Mouse (Mus musculus): ENCODE data around the gene Rbp7. TPM values are rescaled to one million over a fixed set of nuclear protein-coding genes. Genes with fewer than 3 reads are reported as not detected.

Gene Rbp7
- polyA plus RNA-seq, 1 experiment from 2014 or later = not detected

GRCm38 (mm10) chr4:149416417-149416816, 38.4 kb downstream of the Rbp7 start:
- TF ChIP-seq CTCF (IDR thresholded peaks at IDR 0.05; ENCODE audit: low read depth) (no peak), EP300 (IDR thresholded peaks at IDR 0.05; ENCODE audit: low read depth) (no peak)
- no peaks in the 10 kb centered on the region for H3K27me3 ChIP-seq (ENCODE audit: insufficient read depth, low read length)
- H3K36me3 ChIP-seq (replicated peaks; ENCODE audit: insufficient read depth, low read length) = 0 out of 2 replicates have a peak, but pooled peaks cover 7% of the 10 kb centered on the region
- H3K4me1 ChIP-seq (ENCODE audit: insufficient read depth) = peaks cover 19% of the 10 kb centered on the region
- WGBS (ENCODE audit: insufficient replicate concordance) = 61% methylated on average over 10 of the region's 10 CpGs
- no peak overlapping the region for H3K27ac ChIP-seq (ENCODE audit: low read depth)
- no peak overlapping the region for H3K4me2 ChIP-seq (ENCODE audit: low read depth, low read length)
- H3K9me3 ChIP-seq (ENCODE audit: low read length) = no peaks in the 10 kb centered on the region
- no peak overlapping the region for H3K9ac ChIP-seq (replicated peaks)
- DNase-seq (no peak), ATAC-seq (no peak)
- H3K4me3 ChIP-seq (ENCODE audit: low read depth, low read length) = no peak overlapping the region

DNA sequence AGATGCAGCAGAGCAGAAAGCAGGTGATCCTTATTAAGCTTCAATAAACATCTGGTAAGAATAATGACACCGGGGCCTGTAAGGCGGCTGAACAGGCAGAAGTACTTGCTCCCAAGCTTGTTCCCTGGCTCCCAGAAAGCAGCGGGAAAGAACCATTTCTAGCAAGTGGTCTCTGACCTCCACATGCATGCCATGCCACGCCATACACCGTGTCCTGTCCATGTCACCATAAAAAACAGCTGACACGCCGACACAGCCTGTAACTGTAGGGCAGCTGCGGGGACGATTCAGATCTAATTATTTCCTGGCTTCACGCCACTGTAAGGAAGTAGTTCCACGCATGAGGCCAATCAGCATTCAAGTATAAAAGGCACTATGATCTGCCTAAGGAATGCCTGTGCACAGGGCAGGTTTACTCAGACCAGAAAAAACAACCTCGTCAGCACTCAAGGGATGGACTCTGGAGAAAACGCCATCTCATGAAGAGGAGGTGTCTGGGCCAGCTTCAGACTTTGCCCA, 39.1 kb downstream of the Rbp7 start:
- H3K4me1 ChIP-seq (ENCODE audit: insufficient read depth) = peaks cover 19% of the 10 kb centered on the region
- H3K27ac ChIP-seq (ENCODE audit: low read depth) = 0 out of 2 replicates have a peak overlapping the region, but pooled peaks have one; percentile 45
- DNase-seq (no peak), ATAC-seq (peak; percentile 40)
- TF ChIP-seq EP300 (IDR thresholded peaks at IDR 0.05; ENCODE audit: low read depth) = no peak
- TF ChIP-seq CTCF (IDR thresholded peaks at IDR 0.05; ENCODE audit: low read depth) = no peak
- 53% methylated on average over 13 of the region's 13 CpGs for WGBS (ENCODE audit: insufficient replicate concordance)
- no peaks in the 10 kb centered on the region for H3K9me3 ChIP-seq (ENCODE audit: low read length)
- H3K4me2 ChIP-seq (ENCODE audit: low read depth, low read length) = no peak overlapping the region
- H3K36me3 ChIP-seq (replicated peaks; ENCODE audit: insufficient read depth, low read length) = 0 out of 2 replicates have a peak, but pooled peaks cover 9% of the 10 kb centered on the region
- no peak overlapping the region for H3K9ac ChIP-seq (replicated peaks)
- H3K4me3 ChIP-seq (ENCODE audit: low read depth, low read length) = no peak overlapping the region
- no peaks in the 10 kb centered on the region for H3K27me3 ChIP-seq (ENCODE audit: insufficient read depth, low read length)

DNA sequence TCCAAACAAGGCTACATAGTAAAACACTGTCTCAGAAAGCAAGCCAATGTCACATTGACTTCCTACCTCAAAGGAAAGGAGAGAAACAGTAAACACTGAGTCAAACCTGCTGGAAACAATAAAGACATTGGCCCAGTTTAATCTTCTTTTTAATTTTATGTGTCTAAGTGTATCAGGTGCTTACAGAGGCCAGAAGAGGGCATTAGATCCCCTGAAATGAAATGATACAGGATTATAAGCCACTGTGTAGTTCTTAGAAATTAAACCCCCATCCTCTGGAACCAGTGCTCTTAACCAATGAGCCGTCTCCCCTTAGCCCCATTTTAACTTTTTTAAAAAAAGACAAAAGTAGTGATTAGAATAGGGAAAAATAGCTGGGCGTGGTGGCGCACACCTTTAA, 40.5 kb downstream of the Rbp7 start:
- WGBS (ENCODE audit: insufficient replicate concordance) = 88% methylated on average over 3 of the region's 3 CpGs
- H3K4me1 ChIP-seq (ENCODE audit: insufficient read depth) = peaks cover 19% of the 10 kb centered on the region
- no peak overlapping the region for H3K9ac ChIP-seq (replicated peaks)
- 0 out of 2 replicates have a peak, but pooled peaks cover 6% of the 10 kb centered on the region for H3K36me3 ChIP-seq (replicated peaks; ENCODE audit: insufficient read depth, low read length)
- H3K27ac ChIP-seq (ENCODE audit: low read depth) = no peak overlapping the region
- ATAC-seq (no peak), DNase-seq (no peak)
- H3K4me3 ChIP-seq (ENCODE audit: low read depth, low read length) = no peak overlapping the region
- H3K27me3 ChIP-seq (ENCODE audit: insufficient read depth, low read length) = no peaks in the 10 kb centered on the region
- 0 out of 2 replicates have a peak, but pooled peaks have one; percentile 12 for TF ChIP-seq CTCF (IDR thresholded peaks at IDR 0.05; ENCODE audit: low read depth)
- no peak for TF ChIP-seq EP300 (IDR thresholded peaks at IDR 0.05; ENCODE audit: low read depth)
- no peak overlapping the region for H3K4me2 ChIP-seq (ENCODE audit: low read depth, low read length)
- H3K9me3 ChIP-seq (ENCODE audit: low read length) = no peaks in the 10 kb centered on the region

DNA sequence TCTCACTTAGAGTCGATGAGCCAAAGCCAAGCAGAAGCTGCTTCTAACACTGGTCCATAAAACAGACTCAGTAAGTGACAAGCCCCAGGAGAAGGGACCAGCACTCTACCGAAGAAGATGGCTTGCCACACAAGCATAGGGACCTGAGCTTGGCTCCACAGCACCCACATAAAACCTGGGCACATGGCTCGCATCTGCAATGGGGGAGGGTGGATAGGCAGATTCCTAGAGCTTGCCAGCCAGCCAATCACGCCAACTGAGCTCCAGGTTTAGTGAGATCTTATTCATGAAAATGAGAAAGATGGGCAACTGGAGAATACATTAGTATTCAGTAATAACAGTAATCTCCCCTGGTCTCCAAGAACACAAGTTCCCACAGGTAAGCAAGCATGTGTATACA, 45.0 kb downstream of the Rbp7 start:
- Histone ChIP-seq H3K36me3 (replicated peaks; ENCODE audit: insufficient read depth, low read length) (0 out of 2 replicates have a peak, but pooled peaks cover 11% of the 10 kb centered on the region), H3K27ac (ENCODE audit: low read depth) (no peak overlapping the region), H3K27me3 (ENCODE audit: insufficient read depth, low read length) (no peaks in the 10 kb centered on the region), H3K9me3 (ENCODE audit: low read length) (no peaks in the 10 kb centered on the region), H3K4me3 (ENCODE audit: low read depth, low read length) (no peak overlapping the region), H3K4me1 (ENCODE audit: insufficient read depth) (no peaks in the 10 kb centered on the region; the same call in 1 of the 2 replicates), H3K9ac (replicated peaks) (no peak overlapping the region), H3K4me2 (ENCODE audit: low read depth, low read length) (no peak overlapping the region)
- no peak for DNase-seq
- ATAC-seq = no peak
- WGBS (ENCODE audit: insufficient replicate concordance) = 91% methylated on average over 4 of the region's 4 CpGs
- no peak for TF ChIP-seq CTCF (IDR thresholded peaks at IDR 0.05; ENCODE audit: low read depth)
- no peak for TF ChIP-seq EP300 (IDR thresholded peaks at IDR 0.05; ENCODE audit: low read depth)

GRCm38 (mm10) chr4:149408331-149408730, 46.4 kb downstream of the Rbp7 start:
- Histone ChIP-seq H3K9me3 (ENCODE audit: low read length) (no peaks in the 10 kb centered on the region), H3K4me2 (ENCODE audit: low read depth, low read length) (no peak overlapping the region), H3K27ac (ENCODE audit: low read depth) (no peak overlapping the region), H3K4me3 (ENCODE audit: low read depth, low read length) (no peak overlapping the region), H3K27me3 (ENCODE audit: insufficient read depth, low read length) (no peaks in the 10 kb centered on the region), H3K9ac (replicated peaks) (no peak overlapping the region), H3K4me1 (ENCODE audit: insufficient read depth) (peaks cover 12% of the 10 kb centered on the region), H3K36me3 (replicated peaks; ENCODE audit: insufficient read depth, low read length) (0 out of 2 replicates have a peak, but pooled peaks cover 11% of the 10 kb centered on the region)
- TF ChIP-seq CTCF (IDR thresholded peaks at IDR 0.05; ENCODE audit: low read depth) (no peak), EP300 (IDR thresholded peaks at IDR 0.05; ENCODE audit: low read depth) (no peak)
- DNase-seq = no peak
- 75% methylated on average over 6 of the region's 6 CpGs for WGBS (ENCODE audit: insufficient replicate concordance)
- no peak for ATAC-seq

- Histone ChIP-seq H3K4me1 (ENCODE audit: insufficient read depth) (peaks cover 12% of the 10 kb centered on the region), H3K27me3 (ENCODE audit: insufficient read depth, low read length) (no peaks in the 10 kb centered on the region), H3K4me2 (ENCODE audit: low read depth, low read length) (no peak overlapping the region), H3K27ac (ENCODE audit: low read depth) (no peak overlapping the region), H3K4me3 (ENCODE audit: low read depth, low read length) (no peak overlapping the region), H3K9me3 (ENCODE audit: low read length) (no peaks in the 10 kb centered on the region), H3K36me3 (replicated peaks; ENCODE audit: insufficient read depth, low read length) (0 out of 2 replicates have a peak, but pooled peaks cover 11% of the 10 kb centered on the region), H3K9ac (replicated peaks) (no peak overlapping the region)
- TF ChIP-seq EP300 (IDR thresholded peaks at IDR 0.05; ENCODE audit: low read depth) (no peak), CTCF (IDR thresholded peaks at IDR 0.05; ENCODE audit: low read depth) (no peak)
- ATAC-seq = peak; percentile 22; the same call in 1 of the 2 replicates
- DNase-seq = no peak
- 58% methylated on average over 5 of the region's 5 CpGs for WGBS (ENCODE audit: insufficient replicate concordance)
Observed at GRCm38 (mm10) chr4:149407461-149407860, 47.3 kb downstream of the Rbp7 start.
